Mouse (Mus musculus): Measurements from ENCODE around the gene Fam193a. TPM values are rescaled to one million over a fixed set of nuclear protein-coding genes. Genes with fewer than 3 reads are reported as not detected.
A peak's percentile ranks its signal among the peaks of the same experiment; 100 is the strongest.

Gene Fam193a
- polyA plus RNA-seq, 1 experiment from 2014 or later, result 4.9 TPM

- H3K27me3 ChIP-seq (replicated peaks), result no peaks in the 10 kb centered on the region; the same call in 1 of the 2 replicates
- H3K9ac ChIP-seq, result no peak overlapping the region
- H3K9me3 ChIP-seq (replicated peaks), result no peaks in the 10 kb centered on the region
- H3K27ac ChIP-seq, result no peak overlapping the region
- no peaks in the 10 kb centered on the region for H3K36me3 ChIP-seq
- 79% methylated on average over 2 of the region's 2 CpGs for WGBS (ENCODE audit: insufficient replicate concordance)
- H3K4me3 ChIP-seq, result no peak overlapping the region
- no peak for ATAC-seq
- peaks cover 60% of the 10 kb centered on the region for H3K4me1 ChIP-seq
- H3K4me2 ChIP-seq, result peak overlapping the region; percentile 87; the same call in 1 of the 2 replicates
These were observed 157.6 kb downstream of the Fam193a start for GRCm38 (mm10) chr5:34527352-34527751.

GRCm38 (mm10) chr5:34528724-34529123, 159.0 kb downstream of the Fam193a start:
- Histone ChIP-seq H3K4me2 (no peak overlapping the region), H3K36me3 (no peaks in the 10 kb centered on the region), H3K27me3 (replicated peaks) (no peaks in the 10 kb centered on the region; the same call in 1 of the 2 replicates), H3K4me3 (no peak overlapping the region), H3K9ac (no peak overlapping the region), H3K9me3 (replicated peaks) (no peaks in the 10 kb centered on the region), H3K4me1 (peaks cover 67% of the 10 kb centered on the region), H3K27ac (no peak overlapping the region)
- ATAC-seq, result no peak
- WGBS (ENCODE audit: insufficient replicate concordance), result 74% methylated on average over 5 of the region's 5 CpGs

- Histone ChIP-seq H3K9ac (no peak overlapping the region), H3K27me3 (replicated peaks) (no peaks in the 10 kb centered on the region; the same call in 1 of the 2 replicates), H3K36me3 (no peaks in the 10 kb centered on the region), H3K4me3 (no peak overlapping the region), H3K4me2 (no peak overlapping the region), H3K27ac (peak overlapping the region; percentile 11; the same call in 1 of the 2 replicates), H3K9me3 (replicated peaks) (no peaks in the 10 kb centered on the region), H3K4me1 (peaks cover 54% of the 10 kb centered on the region)
- WGBS (ENCODE audit: insufficient replicate concordance), result 62% methylated on average over 5 of the region's 5 CpGs
- ATAC-seq, result no peak
These were observed 160.4 kb downstream of the Fam193a start for GRCm38 (mm10) chr5:34530116-34530515.

- Histone ChIP-seq H3K27me3 (replicated peaks) (no peaks in the 10 kb centered on the region; the same call in 1 of the 2 replicates), H3K4me3 (no peak overlapping the region), H3K9me3 (replicated peaks) (no peaks in the 10 kb centered on the region), H3K4me2 (no peak overlapping the region), H3K36me3 (no peaks in the 10 kb centered on the region), H3K9ac (no peak overlapping the region), H3K27ac (peak overlapping the region; percentile 11; the same call in 1 of the 2 replicates), H3K4me1 (peaks cover 51% of the 10 kb centered on the region)
- ATAC-seq, result no peak
- 46% methylated on average over 4 of the region's 4 CpGs for WGBS (ENCODE audit: insufficient replicate concordance)
These were observed 161.0 kb downstream of the Fam193a start for GRCm38 (mm10) chr5:34530687-34531086.

- Histone ChIP-seq H3K9me3 (replicated peaks) (no peaks in the 10 kb centered on the region), H3K4me2 (no peak overlapping the region), H3K9ac (no peak overlapping the region), H3K27me3 (replicated peaks) (no peaks in the 10 kb centered on the region), H3K4me1 (peaks cover 28% of the 10 kb centered on the region), H3K36me3 (no peaks in the 10 kb centered on the region), H3K27ac (no peak overlapping the region), H3K4me3 (no peak overlapping the region)
- 71% methylated on average over 5 of the region's 5 CpGs for WGBS (ENCODE audit: insufficient replicate concordance)
- ATAC-seq, result no peak
These were observed 163.3 kb downstream of the Fam193a start for GRCm38 (mm10) chr5:34533066-34533465.

GRCm38 (mm10) chr5:34533820-34534219, 164.1 kb downstream of the Fam193a start:
- Histone ChIP-seq H3K27ac (no peak overlapping the region), H3K9ac (no peak overlapping the region), H3K9me3 (replicated peaks) (no peaks in the 10 kb centered on the region), H3K4me3 (no peak overlapping the region), H3K4me1 (peaks cover 36% of the 10 kb centered on the region), H3K36me3 (no peaks in the 10 kb centered on the region), H3K27me3 (replicated peaks) (no peaks in the 10 kb centered on the region), H3K4me2 (no peak overlapping the region)
- WGBS (ENCODE audit: insufficient replicate concordance), result 46% methylated on average over 3 of the region's 3 CpGs
- ATAC-seq, result no peak

- no peak overlapping the region for H3K27ac ChIP-seq
- no peak for ATAC-seq
These were observed 165.2 kb downstream of the Fam193a start for GRCm38 (mm10) chr5:34534776-34535581.

GRCm38 (mm10) chr5:34535831-34536230, 166.1 kb downstream of the Fam193a start:
- Histone ChIP-seq H3K27ac (no peak overlapping the region), H3K4me3 (no peak overlapping the region), H3K27me3 (replicated peaks) (peaks cover 11% of the 10 kb centered on the region; the same call in 1 of the 2 replicates), H3K36me3 (no peaks in the 10 kb centered on the region), H3K9me3 (replicated peaks) (no peaks in the 10 kb centered on the region), H3K4me1 (peaks cover 24% of the 10 kb centered on the region), H3K9ac (no peak overlapping the region), H3K4me2 (no peak overlapping the region)
- no peak for ATAC-seq
- 70% methylated on average over 7 of the region's 7 CpGs for WGBS (ENCODE audit: insufficient replicate concordance)

More at GRCm38 (mm10) chr5:34534776-34535581, 165.2 kb downstream of the Fam193a start:
- Histone ChIP-seq H3K36me3 (no peaks in the 10 kb centered on the region), H3K4me2 (no peak overlapping the region), H3K27me3 (replicated peaks) (0 out of 2 replicates have a peak, but pooled peaks cover 5% of the 10 kb centered on the region), H3K9ac (no peak overlapping the region), H3K4me3 (no peak overlapping the region), H3K4me1 (peaks cover 33% of the 10 kb centered on the region), H3K9me3 (replicated peaks) (no peaks in the 10 kb centered on the region)
- WGBS (ENCODE audit: insufficient replicate concordance), result 68% methylated on average over 5 of the region's 5 CpGs

Other genes with a start within 250 kb of the Fam193a start
- gene Poln, start 200.5 kb upstream of the Fam193a start, polyA plus RNA-seq (2016; fragmentation: Nextera tagmentation; extraction: Ambion mirVana), result 0.48 and 0.56 TPM in 2 replicates
- gene Haus3, start 200.4 kb upstream of the Fam193a start, polyA plus RNA-seq (2016; fragmentation: Nextera tagmentation; extraction: Ambion mirVana), result 38.0 and 39.8 TPM in 2 replicates
- gene Mxd4, start 182.2 kb upstream of the Fam193a start, polyA plus RNA-seq (2016; fragmentation: Nextera tagmentation; extraction: Ambion mirVana), result 5.4 and 5.5 TPM in 2 replicates
- 0.16 TPM in 1 of 2 replicates, not detected in the other for gene Zfyve28, start 81.5 kb upstream of the Fam193a start, polyA plus RNA-seq (2016; fragmentation: Nextera tagmentation; extraction: Ambion mirVana)
- not detected in 2 replicates for gene Cfap99, start 81.3 kb upstream of the Fam193a start, polyA plus RNA-seq (2016; fragmentation: Nextera tagmentation; extraction: Ambion mirVana)
- gene Rnf4, start 33.6 kb upstream of the Fam193a start, polyA plus RNA-seq (2016; fragmentation: Nextera tagmentation; extraction: Ambion mirVana), result 111 TPM in 2 replicates
- 7.4 and 10.9 TPM in 2 replicates for gene Tnip2, start 144.1 kb downstream of the Fam193a start, polyA plus RNA-seq (2016; fragmentation: Nextera tagmentation; extraction: Ambion mirVana)
- gene Sh3bp2, start 155.9 kb downstream of the Fam193a start, polyA plus RNA-seq (2016; fragmentation: Nextera tagmentation; extraction: Ambion mirVana), result 4.0 and 5.0 TPM in 2 replicates
- 164 and 166 TPM in 2 replicates for gene Add1, start 203.7 kb downstream of the Fam193a start, polyA plus RNA-seq (2016; fragmentation: Nextera tagmentation; extraction: Ambion mirVana)

All from liver, embryonic 12.5 days (tissue).